Mouse (Mus musculus) hindbrain, embryonic 13.5 days (tissue): ENCODE results near the gene Lrp6. TPM values are rescaled to one million over a fixed set of nuclear protein-coding genes. Genes with fewer than 3 reads are reported as not detected.
A peak's percentile ranks its signal among the peaks of the same experiment; 100 is the strongest.

ENCODE experiments used
- ATAC-seq: fragments of 200-750 bp; cut with Nextera tagmentation; 2 replicates; pipeline ENCODE4 v1.8.0; 2017; ENCODE audit warnings: moderate TSS enrichment; ENCODE audit not compliant: low FRiP score
- H3K27ac ChIP-seq: fragments of 300-500 bp; sonication (generic); 2 replicates; pipeline ENCODE4 v1.5.1; 2015; ENCODE audit warnings: inconsistent platforms, mild to moderate bottlenecking, moderate library complexity
- H3K27me3 ChIP-seq: fragments of 300-500 bp; sonication (generic); 2 replicates; pipeline ENCODE4 v1.6.1; 2015; ENCODE audit warnings: mild to moderate bottlenecking, inconsistent platforms
- H3K36me3 ChIP-seq: fragments of 300-500 bp; sonication (generic); 2 replicates; pipeline ENCODE4 v1.6.1; 2015; ENCODE audit warnings: mild to moderate bottlenecking, inconsistent platforms
- H3K4me1 ChIP-seq: fragments of 300-500 bp; sonication (generic); replicated peaks from 2 replicates; pipeline ENCODE4 v1.6.1; 2015; ENCODE audit warnings: inconsistent platforms
- H3K4me2 ChIP-seq: fragments of 300-500 bp; sonication (generic); 2 replicates; pipeline ENCODE4 v1.6.1; 2015; ENCODE audit warnings: inconsistent platforms, mild to moderate bottlenecking, moderate library complexity
- H3K4me3 ChIP-seq: fragments of 300-500 bp; sonication (generic); 2 replicates; pipeline ENCODE4 v1.5.1; 2015; ENCODE audit warnings: mild to moderate bottlenecking, inconsistent platforms
- H3K9ac ChIP-seq: fragments of 300-500 bp; sonication (generic); 2 replicates; pipeline ENCODE4 v1.6.1; 2015; ENCODE audit warnings: mild to moderate bottlenecking, inconsistent platforms
- H3K9me3 ChIP-seq: fragments of 300-500 bp; sonication (generic); 2 replicates; pipeline ENCODE4 v1.6.1; 2016; ENCODE audit warnings: inconsistent platforms
- WGBS: fragments of 180-500 bp; shearing (Covaris S2); methylation state at CpG from one replicate; pipeline ENCODE4 v1.1.7; 2015; 5-methylcytosine and 5-hydroxymethylcytosine counted together
- polyA plus RNA-seq: library from polyadenylated mRNA; unstranded; fragments of >200 nt; fragmentation: Nextera tagmentation; extraction: Ambion mirVana; gene quantifications from 2 replicates; pipeline ENCODE4 v1.2.1, GENCODE M21; 2015

The Lrp6 gene
- polyA plus RNA-seq, 1 experiment from 2014 or later: 22.3 TPM

- peak; percentile 7; the same call in 1 of the 2 replicates for ATAC-seq
- H3K9ac ChIP-seq: peak overlapping the region; percentile 97
- no peaks in the 10 kb centered on the region for H3K36me3 ChIP-seq
- peak overlapping the region; percentile 100 for H3K27ac ChIP-seq
- H3K27me3 ChIP-seq: no peaks in the 10 kb centered on the region
- WGBS: 1% methylated on average over 19 of the region's 19 CpGs
- H3K4me1 ChIP-seq: peaks cover 40% of the 10 kb centered on the region
- peak overlapping the region; percentile 95 for H3K4me3 ChIP-seq
- peak overlapping the region; percentile 76 for H3K4me2 ChIP-seq
- H3K9me3 ChIP-seq: no peaks in the 10 kb centered on the region
These were observed 1.0 kb downstream of the Lrp6 start for GRCm38 (mm10) chr6:134565606-134566247.

GRCm38 (mm10) chr6:134564539-134564938 is 2.2 kb downstream of the Lrp6 start:
- 74% methylated on average over 2 of the region's 2 CpGs for WGBS
- H3K4me3 ChIP-seq: no peak overlapping the region
- H3K27me3 ChIP-seq: no peaks in the 10 kb centered on the region
- peaks cover 42% of the 10 kb centered on the region for H3K4me1 ChIP-seq
- H3K4me2 ChIP-seq: peak overlapping the region; percentile 76
- H3K36me3 ChIP-seq: no peaks in the 10 kb centered on the region
- H3K27ac ChIP-seq: no peak overlapping the region
- no peaks in the 10 kb centered on the region for H3K9me3 ChIP-seq
- no peak for ATAC-seq
- H3K9ac ChIP-seq: no peak overlapping the region

- WGBS: 71% methylated on average over 3 of the region's 3 CpGs
- no peak for ATAC-seq
- H3K9me3 ChIP-seq: no peaks in the 10 kb centered on the region
- H3K27ac ChIP-seq: no peak overlapping the region
- H3K36me3 ChIP-seq: no peaks in the 10 kb centered on the region
- H3K27me3 ChIP-seq: no peaks in the 10 kb centered on the region
- H3K4me1 ChIP-seq: peaks cover 48% of the 10 kb centered on the region
- no peak overlapping the region for H3K4me2 ChIP-seq
- no peak overlapping the region for H3K4me3 ChIP-seq
- no peak overlapping the region for H3K9ac ChIP-seq
These were observed 7.1 kb downstream of the Lrp6 start for GRCm38 (mm10) chr6:134559635-134560034.

GRCm38 (mm10) chr6:134558546-134559129 is 8.1 kb downstream of the Lrp6 start:
- 57% methylated on average over 8 of the region's 8 CpGs for WGBS
- H3K9ac ChIP-seq: no peak overlapping the region
- no peaks in the 10 kb centered on the region for H3K36me3 ChIP-seq
- H3K4me1 ChIP-seq: peaks cover 39% of the 10 kb centered on the region
- H3K9me3 ChIP-seq: no peaks in the 10 kb centered on the region
- H3K27ac ChIP-seq: no peak overlapping the region
- no peak overlapping the region for H3K4me2 ChIP-seq
- no peak for ATAC-seq
- H3K4me3 ChIP-seq: no peak overlapping the region
- H3K27me3 ChIP-seq: no peaks in the 10 kb centered on the region

GRCm38 (mm10) chr6:134557043-134557442 is 9.7 kb downstream of the Lrp6 start:
- H3K27me3 ChIP-seq: no peaks in the 10 kb centered on the region
- no peak for ATAC-seq
- H3K9me3 ChIP-seq: no peaks in the 10 kb centered on the region
- no peak overlapping the region for H3K4me2 ChIP-seq
- H3K4me1 ChIP-seq: peaks cover 34% of the 10 kb centered on the region
- H3K27ac ChIP-seq: no peak overlapping the region
- H3K4me3 ChIP-seq: no peak overlapping the region
- H3K36me3 ChIP-seq: no peaks in the 10 kb centered on the region
- 91% methylated on average over 1 of the region's 1 CpGs for WGBS
- no peak overlapping the region for H3K9ac ChIP-seq

GRCm38 (mm10) chr6:134556185-134556950 is 10.4 kb downstream of the Lrp6 start:
- no peak for ATAC-seq
- Histone ChIP-seq H3K9me3 (no peaks in the 10 kb centered on the region), H3K4me2 (no peak overlapping the region), H3K4me3 (no peak overlapping the region), H3K27ac (no peak overlapping the region), H3K36me3 (no peaks in the 10 kb centered on the region), H3K27me3 (no peaks in the 10 kb centered on the region), H3K4me1 (peaks cover 34% of the 10 kb centered on the region), H3K9ac (no peak overlapping the region)
- 74% methylated on average over 7 of the region's 7 CpGs for WGBS

GRCm38 (mm10) chr6:134555178-134555577 is 11.6 kb downstream of the Lrp6 start:
- ATAC-seq: no peak
- Histone ChIP-seq H3K9ac (no peak overlapping the region), H3K27me3 (no peaks in the 10 kb centered on the region), H3K9me3 (no peaks in the 10 kb centered on the region), H3K4me3 (no peak overlapping the region), H3K4me2 (no peak overlapping the region), H3K4me1 (peaks cover 37% of the 10 kb centered on the region), H3K27ac (no peak overlapping the region), H3K36me3 (no peaks in the 10 kb centered on the region)
- 67% methylated on average over 3 of the region's 3 CpGs for WGBS

- H3K4me1 ChIP-seq: peaks cover 32% of the 10 kb centered on the region
- ATAC-seq: no peak
- H3K9me3 ChIP-seq: no peaks in the 10 kb centered on the region
- no peak overlapping the region for H3K4me2 ChIP-seq
- 81% methylated on average over 4 of the region's 4 CpGs for WGBS
- no peak overlapping the region for H3K4me3 ChIP-seq
- H3K27me3 ChIP-seq: no peaks in the 10 kb centered on the region
- no peak overlapping the region for H3K27ac ChIP-seq
- no peak overlapping the region for H3K9ac ChIP-seq
- no peaks in the 10 kb centered on the region for H3K36me3 ChIP-seq
These were observed 12.5 kb downstream of the Lrp6 start for GRCm38 (mm10) chr6:134554230-134554629.

GRCm38 (mm10) chr6:134551007-134551406 is 15.8 kb downstream of the Lrp6 start:
- no peak overlapping the region for H3K9ac ChIP-seq
- no peak overlapping the region for H3K4me3 ChIP-seq
- no peaks in the 10 kb centered on the region for H3K36me3 ChIP-seq
- no peaks in the 10 kb centered on the region for H3K27me3 ChIP-seq
- H3K4me2 ChIP-seq: no peak overlapping the region
- H3K27ac ChIP-seq: no peak overlapping the region
- peaks cover 19% of the 10 kb centered on the region for H3K4me1 ChIP-seq
- no peaks in the 10 kb centered on the region for H3K9me3 ChIP-seq
- ATAC-seq: no peak
- WGBS: 70% methylated on average over 1 of the region's 1 CpGs

GRCm38 (mm10) chr6:134550396-134550795 is 16.4 kb downstream of the Lrp6 start:
- Histone ChIP-seq H3K4me3 (no peak overlapping the region), H3K9me3 (no peaks in the 10 kb centered on the region), H3K4me1 (peaks cover 16% of the 10 kb centered on the region), H3K27me3 (no peaks in the 10 kb centered on the region), H3K9ac (no peak overlapping the region), H3K36me3 (no peaks in the 10 kb centered on the region), H3K27ac (no peak overlapping the region), H3K4me2 (no peak overlapping the region)
- 84% methylated on average over 1 of the region's 1 CpGs for WGBS
- no peak for ATAC-seq

- Histone ChIP-seq H3K9ac (no peak overlapping the region), H3K27me3 (no peaks in the 10 kb centered on the region), H3K4me3 (no peak overlapping the region), H3K27ac (no peak overlapping the region), H3K4me1 (peaks cover 9% of the 10 kb centered on the region), H3K36me3 (no peaks in the 10 kb centered on the region), H3K9me3 (no peaks in the 10 kb centered on the region), H3K4me2 (no peak overlapping the region)
- no peak for ATAC-seq
- WGBS: 78% methylated on average over 3 of the region's 3 CpGs
These were observed 21.9 kb downstream of the Lrp6 start for GRCm38 (mm10) chr6:134544843-134545242.

GRCm38 (mm10) chr6:134544093-134544492 is 22.7 kb downstream of the Lrp6 start:
- Histone ChIP-seq H3K27me3 (no peaks in the 10 kb centered on the region), H3K27ac (no peak overlapping the region), H3K4me1 (peaks cover 10% of the 10 kb centered on the region), H3K9ac (no peak overlapping the region), H3K4me3 (no peak overlapping the region), H3K4me2 (no peak overlapping the region), H3K36me3 (no peaks in the 10 kb centered on the region), H3K9me3 (no peaks in the 10 kb centered on the region)
- 77% methylated on average over 2 of the region's 2 CpGs for WGBS
- no peak for ATAC-seq
